Mouse (Mus musculus) gastrocnemius, adult 2 months (tissue): ENCODE measurements at regions not wholly inside any gene's neighbourhood (a gene's known extent, or its start where the extent isn't known, plus 50 kb on each side); places are given as distances from the start of the nearest gene placed in this dataset.

ENCODE experiments used
- DNase-seq: peaks from one replicate; pipeline ENCODE4 v3.0.0; 2022
- H3K27ac ChIP-seq: fragments of 200-600 bp; 2 replicates; pipeline ENCODE4 v1.8.1; 2022; ENCODE audit warnings: mild to moderate bottlenecking
- H3K4me3 ChIP-seq: fragments of 200-600 bp; 2 replicates; pipeline ENCODE4 v1.8.1; 2022; ENCODE audit warnings: mild to moderate bottlenecking, moderate library complexity
- CTCF ChIP-seq: fragments of 200-600 bp; IDR thresholded peaks from 2 replicates; pipeline ENCODE4 v1.8.1; 2022; ENCODE audit warnings: antibody characterized with exemption, mild to moderate bottlenecking, moderate library complexity
- intact Hi-C: fragments of 180-260 bp; cut with DNase I; formaldehyde crosslinking; loops from one replicate; pipeline ENCODE4 v1.15.1; 2025

- intact Hi-C loops, result no loop called here
- no peak for TF ChIP-seq CTCF
- no peak overlapping the region for H3K4me3 ChIP-seq
Measured at GRCm38 (mm10) chr7:77445352-77446051, 1215.8 kb downstream of the Agbl1 start.

GRCm38 (mm10) chr7:77441622-77442021 is 1211.9 kb downstream of the Agbl1 start:
- intact Hi-C loops, result no loop called here
- TF ChIP-seq CTCF, result peak; percentile 31; the same call in 1 of the 2 replicates
- Histone ChIP-seq H3K4me3 (no peak overlapping the region), H3K27ac (no peak overlapping the region)
- DNase-seq, result no peak

More at GRCm38 (mm10) chr7:77445352-77446051, 1215.8 kb downstream of the Agbl1 start:
- DNase-seq, result no peak
- H3K27ac ChIP-seq, result no peak overlapping the region

- intact Hi-C loops, result no loop called here
- no peak overlapping the region for H3K4me3 ChIP-seq
- no peak for DNase-seq
- no peak for TF ChIP-seq CTCF
- H3K27ac ChIP-seq, result no peak overlapping the region
Measured at GRCm38 (mm10) chr7:77413606-77414005, 1183.9 kb downstream of the Agbl1 start.
